Mouse (Mus musculus) B cell, adult 67 days (primary cell): ENCODE results near the gene Jaml. TPM values are rescaled to one million over a fixed set of nuclear protein-coding genes. Genes with fewer than 3 reads are reported as not detected.

Source experiments
- total RNA-seq, 2 experiments: library from RNA; stranded (reverse); gene quantifications; 4 replicates each; pipeline ENCODE4 v1.2.4; 2023

The Jaml gene
- total RNA-seq: 10 to 100 TPM; 26.2 to 30.4 TPM

GRCm38 (mm10) chr9:45079011-45079410 is at the start of gene Jaml:
Jaml (plus strand) TSS chr9:45079183.

GRCm38 (mm10) chr9:45039499-45039898 is 39.5 kb upstream of the Jaml start, which contains the start of gene Mpzl2:
Mpzl2 (plus strand) TSS chr9:45039799.

GRCm38 (mm10) chr9:45055082-45055713 is 23.8 kb upstream of the Jaml start, which contains the start of gene Mpzl3:
Mpzl3 (plus strand) TSS chr9:45055186.

DNA sequence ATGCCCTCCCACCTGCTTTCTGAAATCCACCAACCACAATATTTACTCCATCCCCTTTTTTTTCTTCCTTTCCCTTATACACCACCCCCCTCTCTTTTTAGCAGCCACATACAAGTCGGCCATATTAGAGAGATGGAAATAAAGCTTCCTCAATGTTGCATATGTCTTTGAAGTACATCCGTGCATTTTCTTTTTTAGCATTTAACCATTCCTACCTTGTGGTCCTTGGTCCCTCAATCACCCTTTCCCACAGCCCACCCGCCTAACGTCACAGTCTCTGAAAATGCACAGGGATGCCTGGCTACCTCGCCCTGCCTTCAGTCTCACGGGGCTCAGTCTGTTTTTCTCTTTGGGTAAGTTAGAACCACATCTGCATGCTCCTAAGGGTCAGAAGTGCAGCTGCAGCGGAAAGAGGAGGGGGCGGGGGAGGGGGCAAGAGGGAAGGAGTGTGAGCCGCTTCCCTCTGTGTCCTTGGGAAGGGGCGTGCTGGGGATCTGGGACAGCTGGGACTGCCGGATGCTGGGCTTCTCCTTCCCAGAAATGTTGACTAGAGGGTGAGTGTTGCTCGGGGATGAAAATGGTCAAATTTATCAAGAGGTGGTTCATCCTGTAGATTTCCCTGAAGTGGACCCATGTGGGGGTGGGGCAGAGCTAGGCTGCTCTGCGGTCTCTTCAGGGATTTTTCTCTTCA is 38.9 kb downstream of the Jaml start, which contains the start of gene Scn2b:
TSS of gene Scn2b (plus strand) at position 42 of the 691 bp plus-strand sequence.

GRCm38 (mm10) chr9:45138191-45139032 is 59.4 kb downstream of the Jaml start, which contains the start of gene Scn4b:
Scn4b (plus strand) TSS chr9:45138395.

Other genes with a start within 250 kb of the Jaml start
- 100 to 1,000 TPM; 138 to 150 TPM for gene Kmt2a, start 197.9 kb upstream of the Jaml start, total RNA-seq
- gene Atp5l, start 158.4 kb upstream of the Jaml start, total RNA-seq: 100 to 1,000 TPM; 129 to 153 TPM
- gene Ube4a, start 113.6 kb upstream of the Jaml start, total RNA-seq: 100 to 1,000 TPM; 102 to 103 TPM
- 1 to 10 TPM; 1.5 to 3.8 TPM for gene Cd3g, start 98.8 kb upstream of the Jaml start, total RNA-seq
- 1 to 10 TPM; 2.3 to 4.2 TPM for gene Cd3d, start 97.4 kb upstream of the Jaml start, total RNA-seq
- 1 to 10 TPM; 1.3 to 5.0 TPM for gene Cd3e, start 69.6 kb upstream of the Jaml start, total RNA-seq
- gene Mpzl2, start 39.4 kb upstream of the Jaml start, total RNA-seq: under 1 TPM; 0.44 to 0.80 TPM
- gene Mpzl3, start 24.0 kb upstream of the Jaml start, total RNA-seq: 10 to 100 TPM in 1 of 2 experiments, 1 to 10 TPM in 1; 9.4 to 11.5 TPM
- 1 to 10 TPM in 1 of 2 experiments, under 1 TPM in 1; 0.53 to 1.2 TPM for gene Scn2b, start 38.6 kb downstream of the Jaml start, total RNA-seq
- gene Scn4b, start 59.2 kb downstream of the Jaml start, total RNA-seq: under 1 TPM; 0.47 to 0.49 TPM
- gene BC049352, start 102.8 kb downstream of the Jaml start, total RNA-seq: not detected
- gene Tmprss4, start 124.9 kb downstream of the Jaml start, total RNA-seq: not detected
- gene Il10ra, start 190.0 kb downstream of the Jaml start, total RNA-seq: 100 to 1,000 TPM; 161 to 178 TPM
- gene Tmprss13, start 239.9 kb downstream of the Jaml start, total RNA-seq: under 1 TPM; 0.56 to 0.70 TPM